26 mouse cellular contexts compared by ENCODE assay signal in genomic region chr10:80839848-80840247, GRCm38 (mm10). TPM values are rescaled to one million over a fixed set of nuclear protein-coding genes. Genes with fewer than 3 reads are reported as not detected.
DNase-seq lines count a peak whose midpoint lies in the region; ATAC-seq lines count a peak whose summit lies in the region.
"Had no signal": no experiment of that assay in that cellular context is flagged by ENCODE, and none has a peak within 500 bp of the region (broad histone marks: within the 10 kb centered on the region; RNA-seq: fewer than 3 reads in every experiment).

No protein-coding gene starts in this region.

- no peak for ATAC-seq in hindbrain, embryonic 13.5 days (ENCODE audit: low FRiP score)
- no peak for ATAC-seq in hindbrain, embryonic 11.5 days (ENCODE audit: low FRiP score)
- no peak for ATAC-seq in neural tube, embryonic 12.5 days (ENCODE audit: low FRiP score, low read depth)
- ATAC-seq: CD4-positive, CD25-positive, alpha-beta regulatory T cell, adult 4 months; forebrain, embryonic 15.5 days; intestine, postnatal 0 days had no signal

- H3K9ac ChIP-seq in hindbrain, embryonic 13.5 days = peak overlapping the region; percentile 55; the same call in 1 of the 2 replicates
- no peak overlapping the region for H3K9ac ChIP-seq in hindbrain, embryonic 11.5 days (ENCODE audit: low read depth, low read length)
- 0 out of 2 replicates have a peak overlapping the region, but pooled peaks have one; percentile 9 for H3K9ac ChIP-seq in neural tube, embryonic 12.5 days
- H3K9ac ChIP-seq: embryonic facial prominence, embryonic 13.5 days; forebrain, embryonic 12.5 days; forebrain, embryonic 15.5 days; heart, embryonic 12.5 days; heart, embryonic 15.5 days; hindbrain, embryonic 15.5 days had no signal

- peak; percentile 23 for DNase-seq in adrenal gland, postnatal 14 days
- no peak for DNase-seq in adrenal gland, adult 8-10 months
- no peak for DNase-seq in hindbrain, embryonic 11.5 days (ENCODE audit: low spot score)
- DNase-seq in neural tube, embryonic 10.5 days (ENCODE audit: extremely low spot score, low spot score) = no peak
- DNase-seq: cerebellum, adult 9-11 months; cerebellum, postnatal 36 days; embryo, embryonic 11 days; gastrocnemius, postnatal 25 days; heart, adult 18-20 months; heart, postnatal 10 days; heart, postnatal 36 days had no signal

- H3K4me3 ChIP-seq in hindbrain, embryonic 13.5 days = no peak overlapping the region
- H3K4me3 ChIP-seq in hindbrain, embryonic 11.5 days (ENCODE audit: low read depth, low read length) = no peak overlapping the region
- H3K4me3 ChIP-seq in neural tube, embryonic 12.5 days = no peak overlapping the region
- H3K4me3 ChIP-seq: embryonic facial prominence, embryonic 10.5 days; embryonic facial prominence, embryonic 13.5 days; erythroblast, embryonic 14.5 days; forebrain, embryonic 12.5 days; forebrain, embryonic 15.5 days; heart, embryonic 12.5 days; heart, embryonic 15.5 days; hindbrain, embryonic 10.5 days; hindbrain, embryonic 15.5 days had no signal

- H3K36me3 ChIP-seq in hindbrain, embryonic 13.5 days = no peaks in the 10 kb centered on the region
- H3K36me3 ChIP-seq in hindbrain, embryonic 11.5 days (ENCODE audit: control insufficient read depth, insufficient read depth, low read length) = no peaks in the 10 kb centered on the region
- no peaks in the 10 kb centered on the region for H3K36me3 ChIP-seq in neural tube, embryonic 12.5 days
- H3K36me3 ChIP-seq: embryonic facial prominence, embryonic 13.5 days; forebrain, embryonic 12.5 days; forebrain, embryonic 15.5 days; heart, embryonic 12.5 days; heart, embryonic 15.5 days; hindbrain, embryonic 10.5 days; hindbrain, embryonic 15.5 days had no signal

- no peak overlapping the region for H3K27ac ChIP-seq in hindbrain, embryonic 13.5 days
- H3K27ac ChIP-seq in hindbrain, embryonic 11.5 days (ENCODE audit: low read depth, low read length) = no peak overlapping the region
- no peak overlapping the region for H3K27ac ChIP-seq in neural tube, embryonic 12.5 days
- H3K27ac ChIP-seq: embryonic facial prominence, embryonic 10.5 days; embryonic facial prominence, embryonic 13.5 days; forebrain, embryonic 12.5 days; forebrain, embryonic 15.5 days; heart, embryonic 15.5 days; hindbrain, embryonic 10.5 days; hindbrain, embryonic 15.5 days had no signal

- no peak overlapping the region for H3K4me2 ChIP-seq in hindbrain, embryonic 13.5 days
- H3K4me2 ChIP-seq in hindbrain, embryonic 11.5 days (replicated peaks; ENCODE audit: low read depth, low read length) = no peak overlapping the region
- H3K4me2 ChIP-seq in neural tube, embryonic 12.5 days (replicated peaks) = no peak overlapping the region
- H3K4me2 ChIP-seq: embryonic facial prominence, embryonic 13.5 days; forebrain, embryonic 12.5 days; forebrain, embryonic 15.5 days; heart, embryonic 12.5 days; heart, embryonic 15.5 days; hindbrain, embryonic 15.5 days had no signal

- H3K27me3 ChIP-seq in hindbrain, embryonic 13.5 days = peaks cover 71% of the 10 kb centered on the region
- peaks cover 52% of the 10 kb centered on the region for H3K27me3 ChIP-seq in hindbrain, embryonic 11.5 days (ENCODE audit: control insufficient read depth, insufficient read depth, low read length)
- H3K27me3 ChIP-seq in neural tube, embryonic 12.5 days (replicated peaks) = peaks cover 52% of the 10 kb centered on the region

- WGBS in hindbrain, embryonic 13.5 days = 68% methylated on average over 6 of the region's 6 CpGs
- 61% methylated on average over 6 of the region's 6 CpGs for WGBS in hindbrain, embryonic 11.5 days
- 61% methylated on average over 6 of the region's 6 CpGs for WGBS in neural tube, embryonic 12.5 days

- H3K9me3 ChIP-seq in hindbrain, embryonic 13.5 days = no peaks in the 10 kb centered on the region
- H3K9me3 ChIP-seq in hindbrain, embryonic 11.5 days (ENCODE audit: control insufficient read depth, low read length) = no peaks in the 10 kb centered on the region
- H3K9me3 ChIP-seq in neural tube, embryonic 12.5 days = 0 out of 2 replicates have a peak, but pooled peaks cover 3% of the 10 kb centered on the region
- H3K9me3 ChIP-seq: forebrain, embryonic 12.5 days; forebrain, embryonic 15.5 days; heart, embryonic 15.5 days; hindbrain, embryonic 15.5 days had no signal

- H3K4me1 ChIP-seq in hindbrain, embryonic 13.5 days (replicated peaks) = peaks cover 29% of the 10 kb centered on the region
- H3K4me1 ChIP-seq in hindbrain, embryonic 11.5 days (replicated peaks; ENCODE audit: control insufficient read depth, insufficient read depth, low read length) = no peaks in the 10 kb centered on the region; the same call in none of the 2 replicates
- peaks cover 11% of the 10 kb centered on the region for H3K4me1 ChIP-seq in neural tube, embryonic 12.5 days

RNA-seq across cellular contexts. Expression of gene Lingo3, which starts 4.0 kb away (rescaled TPM):
- total RNA-seq in adrenal gland, postnatal 14 days (2021) = 1.0 and 1.2 TPM in 2 replicates
- 10 to 100 TPM in 3 of 4 experiments, 1 to 10 TPM in 1; 8.4 to 21.5 (median 15.9) TPM for total RNA-seq in adrenal gland, adult 8-10 months (2022)
- polyA plus RNA-seq in hindbrain, embryonic 13.5 days (2015; fragmentation: Nextera tagmentation; extraction: Ambion mirVana) = 3.4 and 3.5 TPM in 2 replicates
- polyA plus RNA-seq in hindbrain, embryonic 11.5 days (2014; fragmentation: Nextera tagmentation; extraction: Ambion mirVana) = 0.24 and 0.29 TPM in 2 replicates
- 0.65 and 1.3 TPM in 2 replicates for polyA plus RNA-seq in neural tube, embryonic 12.5 days (2016; fragmentation: Nextera tagmentation; extraction: Ambion mirVana)
- total RNA-seq: MEL had no signal
- polyA plus RNA-seq: CD4-positive, CD25-positive, alpha-beta regulatory T cell, adult 4 months; erythroblast, embryonic 14.5 days; gonadal fat pad, adult 2 months had no signal

RNA-seq across cellular contexts. Expression of gene Oaz1, which starts 13.4 kb away (rescaled TPM):
- total RNA-seq in adrenal gland, postnatal 14 days (2021) = 734 and 741 TPM in 2 replicates
- total RNA-seq in adrenal gland, adult 8-10 months (2022) = 1,000 to 10,000 TPM in 1 of 4 experiments, 100 to 1,000 TPM in 3; 825 to 1,012 (median 923) TPM
- polyA plus RNA-seq in hindbrain, embryonic 13.5 days (2015; fragmentation: Nextera tagmentation; extraction: Ambion mirVana) = 1,227 and 1,240 TPM in 2 replicates
- 1,755 and 1,772 TPM in 2 replicates for polyA plus RNA-seq in hindbrain, embryonic 11.5 days (2014; fragmentation: Nextera tagmentation; extraction: Ambion mirVana)
- 1,342 and 1,429 TPM in 2 replicates for polyA plus RNA-seq in neural tube, embryonic 12.5 days (2016; fragmentation: Nextera tagmentation; extraction: Ambion mirVana)

RNA-seq across cellular contexts. Expression of gene Lsm7, which starts 15.2 kb away (rescaled TPM):
- total RNA-seq in adrenal gland, postnatal 14 days (2021) = 35.1 and 43.3 TPM in 2 replicates
- 10 to 100 TPM; 27.4 to 54.4 (median 34.0) TPM for total RNA-seq in adrenal gland, adult 8-10 months (2022)
- 210 and 237 TPM in 2 replicates for polyA plus RNA-seq in hindbrain, embryonic 13.5 days (2015; fragmentation: Nextera tagmentation; extraction: Ambion mirVana)
- polyA plus RNA-seq in hindbrain, embryonic 11.5 days (2014; fragmentation: Nextera tagmentation; extraction: Ambion mirVana) = 260 and 271 TPM in 2 replicates
- polyA plus RNA-seq in neural tube, embryonic 12.5 days (2016; fragmentation: Nextera tagmentation; extraction: Ambion mirVana) = 265 and 274 TPM in 2 replicates

RNA-seq across cellular contexts. Expression of gene Sppl2b, which starts 15.2 kb away (rescaled TPM):
- 30.5 and 33.0 TPM in 2 replicates for total RNA-seq in adrenal gland, postnatal 14 days (2021)
- 10 to 100 TPM; 28.1 to 45.3 (median 36.1) TPM for total RNA-seq in adrenal gland, adult 8-10 months (2022)
- 63.6 and 68.8 TPM in 2 replicates for polyA plus RNA-seq in hindbrain, embryonic 13.5 days (2015; fragmentation: Nextera tagmentation; extraction: Ambion mirVana)
- 25.1 and 25.4 TPM in 2 replicates for polyA plus RNA-seq in hindbrain, embryonic 11.5 days (2014; fragmentation: Nextera tagmentation; extraction: Ambion mirVana)
- 51.2 and 51.3 TPM in 2 replicates for polyA plus RNA-seq in neural tube, embryonic 12.5 days (2016; fragmentation: Nextera tagmentation; extraction: Ambion mirVana)

RNA-seq across cellular contexts. Expression of gene Jsrp1, which starts 26.6 kb away (rescaled TPM):
- total RNA-seq in adrenal gland, postnatal 14 days (2021) = 2.8 and 3.1 TPM in 2 replicates
- 10 to 100 TPM in 2 of 4 experiments, 1 to 10 TPM in 2; 5.7 to 23.4 (median 12.4) TPM for total RNA-seq in adrenal gland, adult 8-10 months (2022)
- 0.56 and 0.95 TPM in 2 replicates for polyA plus RNA-seq in hindbrain, embryonic 13.5 days (2015; fragmentation: Nextera tagmentation; extraction: Ambion mirVana)
- 0.36 and 0.61 TPM in 2 replicates for polyA plus RNA-seq in hindbrain, embryonic 11.5 days (2014; fragmentation: Nextera tagmentation; extraction: Ambion mirVana)
- polyA plus RNA-seq in neural tube, embryonic 12.5 days (2016; fragmentation: Nextera tagmentation; extraction: Ambion mirVana) = 1.4 and 1.6 TPM in 2 replicates
- total RNA-seq: MEL had no signal
- polyA plus RNA-seq: CD4-positive, CD25-positive, alpha-beta regulatory T cell, adult 4 months; erythroblast, embryonic 14.5 days had no signal
